ENCODE assay signal across 8 mouse cellular contexts in the genomic region with DNA sequence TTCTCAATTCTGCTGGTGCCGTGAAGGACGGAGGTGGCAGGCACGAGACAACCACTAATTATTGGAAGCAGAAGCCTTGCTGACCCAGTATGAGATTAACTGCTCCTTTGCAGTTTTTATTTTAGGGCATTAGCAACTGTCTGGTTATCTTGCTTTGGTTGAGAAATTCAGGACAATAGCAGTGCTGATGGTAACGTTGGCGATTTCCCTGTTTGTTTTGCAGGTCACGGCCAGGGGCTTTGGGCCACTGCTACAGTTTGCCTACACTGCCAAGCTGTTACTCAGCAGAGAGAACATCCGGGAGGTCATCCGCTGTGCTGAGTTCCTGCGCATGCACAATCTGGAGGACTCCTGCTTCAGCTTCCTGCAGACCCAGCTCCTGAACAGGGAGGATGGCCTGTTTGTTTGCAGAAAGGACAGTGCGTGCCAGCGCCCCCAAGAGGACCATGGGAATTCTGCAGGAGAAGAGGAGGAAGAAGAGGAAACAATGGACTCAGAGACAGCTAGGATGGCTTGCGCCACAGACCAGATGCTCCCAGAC. TPM values are rescaled to one million over a fixed set of nuclear protein-coding genes. Genes with fewer than 3 reads are reported as not detected.
DNase-seq lines count a peak whose midpoint lies in the region; ATAC-seq lines count a peak whose summit lies in the region.

No protein-coding gene starts in this region.

- peak; percentile 91 for DNase-seq in Muller cell, postnatal 12 days (ENCODE audit: inconsistent ontology term)
- peak; percentile 92 for DNase-seq in brain, adult 2 months (ENCODE audit: low read depth, low spot score)
- peak; percentile 61 for DNase-seq in hindbrain, embryonic 10.5 days (ENCODE audit: low spot score)
- DNase-seq in layer of hippocampus, adult 9-11 months = peak; percentile 86
- peak; percentile 75 for DNase-seq in lung, postnatal 36 days
- DNase-seq in right cerebral cortex, postnatal 4 days = peak; percentile 33

- no peaks in the 10 kb centered on the region for H3K9me3 ChIP-seq in hindbrain, embryonic 10.5 days

- WGBS in hindbrain, embryonic 10.5 days = 50% methylated on average over 12 of the region's 12 CpGs

- H3K36me3 ChIP-seq in hindbrain, embryonic 10.5 days = peaks cover 35% of the 10 kb centered on the region

- H3K4me3 ChIP-seq in hindbrain, embryonic 10.5 days = no peak overlapping the region

- H3K27me3 ChIP-seq in hindbrain, embryonic 10.5 days (ENCODE audit: insufficient read depth, poor library complexity, severe bottlenecking) = no peaks in the 10 kb centered on the region

- peak overlapping the region; percentile 78 for H3K27ac ChIP-seq in hindbrain, embryonic 10.5 days

- ATAC-seq in frontal cortex, adult (ENCODE audit: low TSS enrichment) = peak; percentile 74
- ATAC-seq in megakaryocyte, adult 5-6 weeks (ENCODE audit: poor library complexity, severe bottlenecking) = no peak

- H3K4me1 ChIP-seq in hindbrain, embryonic 10.5 days (replicated peaks) = peaks cover 26% of the 10 kb centered on the region

RNA-seq across cellular contexts. Expression of gene Gja10, which starts 40.9 kb away (rescaled TPM):
- 0.14 TPM in 1 of 2 replicates, not detected in the other for polyA plus RNA-seq in hindbrain, embryonic 10.5 days (2016; fragmentation: Nextera tagmentation; extraction: Ambion mirVana)
- total RNA-seq in megakaryocyte, adult 5-6 weeks (2015) = not detected in 2 replicates
- total RNA-seq in megakaryocyte, adult 5-6 weeks (2017) = not detected in 2 replicates

RNA-seq across cellular contexts. Expression of gene Casp8ap2, which starts 53.6 kb away (rescaled TPM):
- polyA plus RNA-seq in hindbrain, embryonic 10.5 days (2016; fragmentation: Nextera tagmentation; extraction: Ambion mirVana) = 43.2 and 77.1 TPM in 2 replicates
- 30.0 and 33.3 TPM in 2 replicates for total RNA-seq in megakaryocyte, adult 5-6 weeks (2015)
- 36.5 and 46.9 TPM in 2 replicates for total RNA-seq in megakaryocyte, adult 5-6 weeks (2017)

Comparison
In these comparisons a context has a peak if more than half of its experiments do, and no peak if none do; other contexts are left out.
1. DNase-seq: peak in every context shown above with its lines; median percentile 92 in brain, adult 2 months; 91 in Muller cell, postnatal 12 days; 86 in layer of hippocampus, adult 9-11 months; 75 in lung, postnatal 36 days; 61 in hindbrain, embryonic 10.5 days; 33 in right cerebral cortex, postnatal 4 days.